Mouse (Mus musculus) brown adipose tissue, adult 24 weeks (tissue): ENCODE results near the gene Soat2. TPM values are rescaled to one million over a fixed set of nuclear protein-coding genes. Genes with fewer than 3 reads are reported as not detected.
"Not testable (repeated sequence)": the region's sequence is repeated elsewhere in the genome, so short reads cannot be mapped to it uniquely, and the experiment has no call there.

Source experiments
- H3K27ac ChIP-seq: fragments of 200-500 bp; replicated peaks from 2 replicates; pipeline ENCODE4 v1.5.1; 2012; ENCODE audit warnings: low read depth, mild to moderate bottlenecking, low read length
- H3K4me1 ChIP-seq: fragments of 200-500 bp; 2 replicates; pipeline ENCODE4 v1.6.1; 2012; ENCODE audit warnings: low read length, mixed read lengths; ENCODE audit not compliant: control insufficient read depth, insufficient read depth, insufficient read length
- H3K4me3 ChIP-seq: fragments of 200-500 bp; 2 replicates; pipeline ENCODE4 v1.5.1; 2012; ENCODE audit warnings: low read depth, mild to moderate bottlenecking, low read length, moderate library complexity; ENCODE audit not compliant: insufficient read depth
- polyA plus RNA-seq: library from polyadenylated mRNA; stranded (reverse); fragments of >200 nt; gene quantifications from 2 replicates; pipeline ENCODE4 v1.2.4, GENCODE M21; 2012; ENCODE audit not compliant: missing spikeins, insufficient read depth, insufficient read length

Soat2 gene
- polyA plus RNA-seq, 1 experiment: not detected

- H3K4me3 ChIP-seq: no peak overlapping the region
- no peak overlapping the region for H3K27ac ChIP-seq
- H3K4me1 ChIP-seq: no peaks in the 10 kb centered on the region
Measured at GRCm38 (mm10) chr15:102152646-102153045, 2.3 kb downstream of the Soat2 start.

DNA sequence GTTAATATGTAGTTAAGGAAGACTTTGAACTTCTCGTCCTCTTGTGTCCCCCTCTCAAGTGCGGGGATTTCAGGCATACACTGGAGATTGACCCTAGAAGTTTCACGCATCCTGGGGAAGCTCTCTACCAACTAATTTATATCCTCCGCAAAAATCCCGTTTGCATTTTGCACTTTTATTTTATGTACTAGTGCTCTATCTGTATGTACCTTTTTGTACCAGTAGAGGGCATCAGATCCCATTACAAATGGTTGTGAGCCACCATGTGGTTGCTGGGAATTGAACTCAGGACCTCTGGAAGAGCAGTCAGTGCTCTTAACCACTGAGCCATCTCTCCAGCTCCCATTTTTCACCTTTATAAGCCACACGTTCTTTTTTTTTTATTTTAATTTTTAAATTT is 4.7 kb downstream of the Soat2 start:
- not testable (repeated sequence) for H3K4me3 ChIP-seq, H3K27ac ChIP-seq, H3K4me1 ChIP-seq

- H3K4me1 ChIP-seq: no peaks in the 10 kb centered on the region
- H3K4me3 ChIP-seq: no peak overlapping the region
- H3K27ac ChIP-seq: no peak overlapping the region
Measured at GRCm38 (mm10) chr15:102156836-102157235, 6.5 kb downstream of the Soat2 start.

DNA sequence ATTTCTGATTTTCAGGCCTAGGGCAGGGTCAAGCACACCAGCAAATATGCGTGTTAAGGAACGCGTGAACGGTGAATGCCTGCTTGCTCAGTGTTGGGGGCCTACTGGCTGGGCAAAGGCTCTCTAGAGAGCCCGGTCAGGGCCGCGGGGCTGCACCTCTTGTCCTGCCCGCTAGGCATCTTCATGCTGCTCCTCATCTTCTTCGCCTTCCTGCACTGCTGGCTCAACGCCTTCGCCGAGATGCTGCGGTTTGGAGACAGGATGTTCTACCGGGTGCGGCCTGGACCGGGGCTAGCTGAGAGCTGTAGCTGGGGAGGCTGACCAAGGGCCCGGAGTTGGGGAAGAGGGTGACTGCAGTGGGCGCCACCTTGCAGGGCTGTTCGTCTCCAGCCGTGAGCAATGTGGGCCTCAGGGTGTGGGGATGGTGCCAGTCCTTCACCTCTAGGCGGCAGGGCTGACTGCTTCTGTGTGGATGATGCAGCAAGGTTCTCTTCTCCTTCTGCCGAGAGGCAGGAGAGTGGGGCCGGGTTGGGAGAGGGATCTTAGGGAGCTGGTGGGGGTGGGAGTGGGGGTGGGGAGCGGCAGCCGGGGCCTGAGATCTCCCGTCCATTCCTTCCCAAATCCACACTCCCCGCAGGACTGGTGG is 10.2 kb downstream of the Soat2 start:
- H3K4me3 ChIP-seq: no peak overlapping the region
- no peaks in the 10 kb centered on the region for H3K4me1 ChIP-seq

DNA sequence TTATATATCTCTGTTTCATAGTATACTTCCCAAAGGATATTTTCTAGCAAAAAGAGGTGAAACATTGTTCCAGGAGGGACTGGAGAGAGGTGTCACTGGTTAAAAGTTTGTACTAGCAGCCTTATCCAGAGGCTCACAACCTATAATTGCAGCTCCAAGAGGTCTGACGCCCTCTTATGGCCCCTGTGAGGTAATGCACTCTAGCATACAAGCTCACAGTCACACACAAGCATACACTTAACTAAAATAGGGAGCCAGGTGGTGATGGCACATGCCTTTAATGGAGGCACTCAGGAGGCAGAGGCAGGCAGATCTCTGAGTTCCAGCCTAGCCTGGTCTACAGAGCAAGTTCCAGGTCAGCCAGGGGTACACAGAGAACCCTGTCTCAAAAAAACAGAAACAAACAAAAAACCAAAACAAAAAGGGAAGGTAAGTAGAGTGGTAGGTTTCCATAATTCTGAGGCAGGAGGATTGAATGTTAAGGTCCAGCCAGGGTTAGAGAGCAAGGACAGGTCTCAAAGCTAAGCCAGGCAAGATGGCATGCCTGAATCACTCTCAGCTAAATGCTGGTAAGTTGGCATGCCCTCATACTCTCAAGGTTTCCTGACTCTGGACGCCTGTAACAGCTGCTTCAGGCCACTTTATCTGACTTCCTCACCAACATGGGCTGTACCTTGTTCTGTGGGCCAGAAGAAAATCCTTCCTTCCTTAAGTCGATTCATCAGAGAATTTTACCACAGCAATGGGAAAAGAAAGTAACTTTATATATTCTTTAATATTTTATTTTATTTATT is 13.8 kb downstream of the Soat2 start:
- H3K4me3 ChIP-seq: no peak overlapping the region
- peaks cover 3% of the 10 kb centered on the region; the same call in 1 of the 2 replicates for H3K4me1 ChIP-seq

More for the DNA sequence above, 10.2 kb downstream of the Soat2 start:
- H3K27ac ChIP-seq: no peak overlapping the region

DNA sequence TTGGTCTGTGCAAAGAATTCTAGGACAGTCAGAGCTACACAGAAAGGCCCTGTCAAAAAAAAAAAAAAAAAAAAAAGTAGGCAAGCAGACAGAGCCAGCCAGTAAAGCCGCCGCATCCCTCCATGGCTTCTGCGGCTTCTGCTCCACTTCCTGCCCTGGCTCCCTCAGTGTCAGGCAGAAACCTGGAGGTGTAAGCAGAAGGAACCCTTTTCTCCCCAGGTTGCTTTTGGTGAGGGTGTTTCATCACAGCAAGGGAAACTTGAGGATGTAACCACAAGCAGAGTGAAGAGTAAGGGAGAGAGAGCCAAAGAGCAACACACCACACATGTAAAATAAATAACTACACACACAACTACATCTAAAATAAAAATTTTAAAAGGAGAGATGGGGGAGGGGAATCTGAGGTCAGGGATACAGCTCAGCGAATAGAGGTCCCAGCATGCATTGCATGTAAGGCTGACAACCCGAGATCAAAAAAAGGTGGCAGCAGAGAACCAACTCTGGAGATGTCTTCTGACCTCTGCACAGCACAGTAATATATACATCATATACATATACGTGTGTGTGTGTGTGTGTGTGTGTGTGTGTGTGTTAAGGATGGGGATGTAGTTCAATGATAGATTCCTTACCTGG is 15.3 kb downstream of the Soat2 start:
- no peak overlapping the region for H3K4me3 ChIP-seq
- H3K27ac ChIP-seq: no peak overlapping the region
- H3K4me1 ChIP-seq: peaks cover 3% of the 10 kb centered on the region; the same call in 1 of the 2 replicates

More for the DNA sequence above, 13.8 kb downstream of the Soat2 start:
- no peak overlapping the region for H3K27ac ChIP-seq

- no peak overlapping the region for H3K4me3 ChIP-seq
- H3K27ac ChIP-seq: no peak overlapping the region
- peaks cover 3% of the 10 kb centered on the region; the same call in 1 of the 2 replicates for H3K4me1 ChIP-seq
Measured at GRCm38 (mm10) chr15:102167620-102168021, 17.3 kb downstream of the Soat2 start.

DNA sequence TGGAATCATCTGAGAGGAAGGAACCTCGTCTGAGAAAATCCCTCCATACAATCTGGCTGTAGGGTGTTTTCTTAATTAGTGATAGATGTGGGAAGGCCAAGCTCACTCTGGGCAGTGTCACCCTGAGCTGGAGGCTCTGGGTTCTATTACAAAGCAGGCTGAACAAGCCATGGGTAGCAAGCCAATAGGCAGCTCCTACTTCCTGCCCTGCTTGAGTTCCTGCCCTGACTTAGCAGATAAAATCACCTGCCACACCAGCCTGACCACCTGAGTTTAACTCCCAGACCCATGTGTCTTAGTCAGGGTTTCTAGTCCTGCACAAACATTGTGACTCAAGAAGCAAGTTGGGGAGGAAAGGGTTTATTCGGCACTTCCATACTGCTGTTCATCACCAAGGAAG is 18.7 kb downstream of the Soat2 start:
- peaks cover 3% of the 10 kb centered on the region; the same call in 1 of the 2 replicates for H3K4me1 ChIP-seq
- H3K4me3 ChIP-seq: no peak overlapping the region
- H3K27ac ChIP-seq: no peak overlapping the region

GRCm38 (mm10) chr15:102173581-102173980 is 23.3 kb downstream of the Soat2 start:
- no peaks in the 10 kb centered on the region for H3K4me1 ChIP-seq
- H3K4me3 ChIP-seq: no peak overlapping the region
- no peak overlapping the region for H3K27ac ChIP-seq

- Histone ChIP-seq H3K27ac (no peak overlapping the region), H3K4me1 (no peaks in the 10 kb centered on the region), H3K4me3 (no peak overlapping the region)
Measured at GRCm38 (mm10) chr15:102175736-102176319, 25.5 kb downstream of the Soat2 start.

DNA sequence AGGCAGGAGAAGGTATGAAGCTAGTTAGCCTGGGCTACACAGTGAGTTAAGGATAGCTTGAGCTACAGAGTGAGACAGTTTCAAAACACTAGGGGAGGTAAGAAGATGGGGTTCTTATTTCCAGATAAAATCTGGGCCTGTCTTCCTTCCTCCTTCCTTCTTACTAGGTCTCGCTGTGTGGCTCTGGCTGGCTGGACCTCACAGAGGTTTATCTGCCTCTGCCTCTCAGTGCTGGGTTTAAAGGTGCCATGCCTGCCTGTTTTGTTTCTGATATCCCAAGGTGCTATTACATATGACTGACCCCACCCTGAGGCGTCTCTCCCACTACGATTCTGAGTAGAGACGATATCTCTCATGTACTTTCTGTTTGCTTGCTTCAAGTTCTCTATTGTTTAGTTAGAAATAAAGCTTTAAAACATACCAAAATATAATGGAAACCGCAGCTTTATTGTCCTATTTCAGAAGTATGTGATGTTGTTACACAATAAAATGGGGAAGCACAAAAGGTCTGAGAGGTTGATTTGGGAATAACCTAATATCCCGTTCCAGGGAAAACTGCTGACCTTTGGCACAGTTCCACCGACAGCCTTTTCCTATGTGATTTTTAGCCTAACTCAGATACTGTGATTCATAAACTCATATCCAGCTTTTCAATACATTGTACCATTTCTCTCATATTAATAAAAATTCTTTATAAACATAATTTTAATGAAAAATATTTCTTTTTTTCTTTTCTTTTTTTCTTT is 26.4 kb downstream of the Soat2 start:
- Histone ChIP-seq H3K27ac (no peak overlapping the region), H3K4me3 (no peak overlapping the region)

DNA sequence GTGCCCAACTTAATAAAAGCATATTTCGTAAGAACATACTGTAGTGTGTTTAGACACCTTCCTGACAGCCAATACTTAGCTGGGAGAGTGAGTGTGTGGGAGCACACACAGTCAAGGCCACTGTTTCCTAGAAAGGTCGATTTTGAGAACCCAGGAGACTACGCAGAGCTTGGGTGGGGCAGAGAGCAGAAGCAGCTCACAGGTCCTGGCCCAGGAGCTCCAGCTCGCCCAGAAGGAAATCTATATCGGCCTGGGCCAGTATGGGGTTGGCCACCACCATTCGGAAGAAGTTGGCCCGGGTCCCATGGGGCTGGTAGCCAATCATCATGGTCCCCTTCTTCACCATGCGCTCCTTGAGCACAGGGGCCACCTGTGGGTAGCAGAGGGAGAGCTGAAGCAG is 27.1 kb downstream of the Soat2 start:
- H3K27ac ChIP-seq: no peak overlapping the region
- no peak overlapping the region for H3K4me3 ChIP-seq
- H3K4me1 ChIP-seq: no peaks in the 10 kb centered on the region

More for the DNA sequence above, 26.4 kb downstream of the Soat2 start:
- H3K4me1 ChIP-seq: no peaks in the 10 kb centered on the region

DNA sequence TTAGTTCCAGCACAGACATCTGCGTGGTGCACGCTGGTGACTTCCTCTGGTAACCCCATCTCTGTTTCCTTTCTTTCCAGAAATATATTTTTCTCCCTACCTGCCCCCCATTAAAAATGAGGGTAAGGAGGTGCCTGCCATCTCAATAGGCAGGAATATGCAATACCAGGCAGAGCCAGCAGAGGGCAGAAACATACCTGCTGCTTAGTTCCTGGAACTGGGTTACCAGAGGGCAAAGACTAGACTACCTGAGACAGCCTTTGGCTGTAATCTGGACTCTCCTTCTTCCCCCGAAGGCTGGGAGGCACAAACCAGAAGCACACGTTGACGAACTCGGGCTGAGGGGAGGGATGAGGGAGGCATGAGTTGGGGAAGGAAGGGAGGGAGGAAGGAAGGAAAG is 28.0 kb downstream of the Soat2 start:
- Histone ChIP-seq H3K4me1 (no peaks in the 10 kb centered on the region), H3K27ac (no peak overlapping the region), H3K4me3 (no peak overlapping the region)

DNA sequence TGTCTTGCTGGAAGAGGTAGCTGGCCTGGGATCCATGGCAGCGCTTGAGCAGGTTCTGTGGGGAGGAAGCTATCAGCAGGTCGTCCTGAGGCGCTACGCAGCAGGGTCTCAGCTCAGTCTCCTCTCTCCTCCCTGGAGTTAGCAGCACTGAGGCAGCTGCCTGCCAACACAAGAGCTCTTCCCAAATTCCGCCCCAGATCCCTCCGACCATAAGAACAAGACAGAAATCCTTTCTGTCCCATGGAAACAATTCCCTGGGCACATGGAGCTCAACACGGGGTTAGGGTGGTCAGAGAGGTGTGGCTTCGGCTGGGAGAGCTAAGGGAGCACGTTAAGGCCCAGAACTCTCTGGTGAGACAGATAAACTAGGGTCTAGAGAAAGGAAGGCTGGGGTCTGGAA is 28.8 kb downstream of the Soat2 start:
- Histone ChIP-seq H3K4me1 (no peaks in the 10 kb centered on the region), H3K27ac (no peak overlapping the region), H3K4me3 (no peak overlapping the region)

DNA sequence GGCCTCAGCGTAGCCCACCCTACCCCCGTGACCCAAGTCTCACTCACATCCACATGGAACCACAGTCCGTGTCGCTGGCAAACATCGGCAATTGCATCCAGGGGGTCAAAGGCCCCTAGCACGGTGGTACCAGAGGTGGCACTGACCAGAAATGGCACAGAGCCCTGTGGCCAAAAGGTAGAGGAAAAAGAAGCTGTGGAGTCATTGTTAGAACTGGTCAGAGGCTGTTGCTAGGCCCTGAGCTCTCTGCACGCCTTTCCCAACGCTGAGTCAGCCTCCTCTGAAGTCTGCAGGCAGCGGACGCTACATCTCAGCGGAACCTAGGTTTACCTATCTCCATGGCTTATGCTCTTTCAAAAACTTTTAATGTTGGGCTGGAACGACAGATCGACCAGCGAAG is 29.6 kb downstream of the Soat2 start:
- Histone ChIP-seq H3K27ac (no peak overlapping the region), H3K4me3 (no peak overlapping the region), H3K4me1 (no peaks in the 10 kb centered on the region)
